Mouse (Mus musculus): ENCODE measurements around the gene Slc24a3. TPM values are rescaled to one million over a fixed set of nuclear protein-coding genes. Genes with fewer than 3 reads are reported as not detected.

Gene Slc24a3
- polyA plus RNA-seq, 1 experiment from 2014 or later: 1.1 TPM

DNA sequence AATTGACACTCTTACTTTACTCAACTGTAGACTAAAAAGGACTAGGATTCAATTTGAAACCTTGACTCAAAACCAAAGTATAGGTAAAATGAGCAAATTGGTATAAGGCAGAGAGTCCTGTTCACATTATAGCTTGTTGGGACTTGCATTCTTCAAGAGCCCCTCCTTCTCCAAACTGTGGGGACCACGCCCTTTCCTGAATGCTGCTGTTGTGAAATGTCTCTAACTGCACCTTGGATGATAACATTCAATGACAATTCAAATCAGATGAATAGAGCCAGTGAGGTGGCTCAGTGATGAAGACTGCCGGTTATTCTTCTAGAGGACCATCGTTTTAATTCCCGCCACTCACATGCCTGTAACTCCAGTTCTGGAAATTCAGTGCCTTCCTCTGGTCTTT, 78.8 kb downstream of the Slc24a3 start:
- H3K9me3 ChIP-seq (ENCODE audit: control insufficient read depth, low read length): no peaks in the 10 kb centered on the region
- H3K4me1 ChIP-seq (replicated peaks; ENCODE audit: control insufficient read depth, insufficient read depth, low read length): no peaks in the 10 kb centered on the region
- 89% methylated on average over 4 of the region's 4 CpGs for WGBS
- no peak overlapping the region for H3K4me3 ChIP-seq (ENCODE audit: low read depth, low read length)
- H3K27ac ChIP-seq (ENCODE audit: low read depth, low read length): no peak overlapping the region
- H3K36me3 ChIP-seq (ENCODE audit: control insufficient read depth, insufficient read depth, low read length): no peaks in the 10 kb centered on the region
- H3K4me2 ChIP-seq (ENCODE audit: low read depth, low read length, severe bottlenecking): no peak overlapping the region
- DNase-seq (ENCODE audit: low spot score) (no peak), ATAC-seq (replicated peaks; ENCODE audit: low FRiP score) (no peak)
- no peak overlapping the region for H3K9ac ChIP-seq (ENCODE audit: low read length)
- H3K27me3 ChIP-seq (ENCODE audit: control insufficient read depth, insufficient read depth, low read length): no peaks in the 10 kb centered on the region

DNA sequence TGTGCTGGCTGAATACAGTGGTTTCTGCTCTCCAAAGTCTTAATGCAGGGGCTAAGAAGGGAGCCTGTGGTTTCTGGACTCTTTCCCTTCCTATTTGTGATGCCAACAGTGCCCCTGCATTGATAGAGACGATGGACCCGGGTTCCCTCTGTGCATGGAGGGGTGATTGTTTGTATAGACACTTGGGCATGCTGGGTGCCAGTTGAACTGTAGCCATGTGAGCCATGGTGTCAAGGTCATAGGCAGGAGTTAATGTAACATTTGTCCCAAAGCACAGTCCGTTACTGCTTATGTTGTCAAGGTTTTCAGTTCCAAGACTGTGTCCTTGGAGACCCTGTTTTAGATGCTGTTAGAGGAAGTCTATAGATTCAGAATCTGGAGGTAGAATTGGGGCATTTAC, 80.6 kb downstream of the Slc24a3 start:
- DNase-seq (ENCODE audit: low spot score) (no peak), ATAC-seq (replicated peaks; ENCODE audit: low FRiP score) (no peak)
- Histone ChIP-seq H3K36me3 (ENCODE audit: control insufficient read depth, insufficient read depth, low read length) (no peaks in the 10 kb centered on the region), H3K27me3 (ENCODE audit: control insufficient read depth, insufficient read depth, low read length) (no peaks in the 10 kb centered on the region), H3K27ac (ENCODE audit: low read depth, low read length) (no peak overlapping the region), H3K4me2 (ENCODE audit: low read depth, low read length, severe bottlenecking) (no peak overlapping the region), H3K9ac (ENCODE audit: low read length) (no peak overlapping the region), H3K4me1 (replicated peaks; ENCODE audit: control insufficient read depth, insufficient read depth, low read length) (no peaks in the 10 kb centered on the region), H3K9me3 (ENCODE audit: control insufficient read depth, low read length) (no peaks in the 10 kb centered on the region), H3K4me3 (ENCODE audit: low read depth, low read length) (no peak overlapping the region)
- 86% methylated on average over 3 of the region's 3 CpGs for WGBS

- Histone ChIP-seq H3K27ac (ENCODE audit: low read depth, low read length) (no peak overlapping the region), H3K36me3 (ENCODE audit: control insufficient read depth, insufficient read depth, low read length) (no peaks in the 10 kb centered on the region), H3K4me1 (replicated peaks; ENCODE audit: control insufficient read depth, insufficient read depth, low read length) (no peaks in the 10 kb centered on the region), H3K9ac (ENCODE audit: low read length) (no peak overlapping the region), H3K4me2 (ENCODE audit: low read depth, low read length, severe bottlenecking) (no peak overlapping the region), H3K9me3 (ENCODE audit: control insufficient read depth, low read length) (no peaks in the 10 kb centered on the region), H3K4me3 (ENCODE audit: low read depth, low read length) (no peak overlapping the region), H3K27me3 (ENCODE audit: control insufficient read depth, insufficient read depth, low read length) (no peaks in the 10 kb centered on the region)
- ATAC-seq (replicated peaks; ENCODE audit: low FRiP score): no peak
- WGBS: 90% methylated on average over 3 of the region's 3 CpGs
- DNase-seq (ENCODE audit: low spot score): no peak
These were observed 89.8 kb downstream of the Slc24a3 start for GRCm38 (mm10) chr2:145257332-145257731.

DNA sequence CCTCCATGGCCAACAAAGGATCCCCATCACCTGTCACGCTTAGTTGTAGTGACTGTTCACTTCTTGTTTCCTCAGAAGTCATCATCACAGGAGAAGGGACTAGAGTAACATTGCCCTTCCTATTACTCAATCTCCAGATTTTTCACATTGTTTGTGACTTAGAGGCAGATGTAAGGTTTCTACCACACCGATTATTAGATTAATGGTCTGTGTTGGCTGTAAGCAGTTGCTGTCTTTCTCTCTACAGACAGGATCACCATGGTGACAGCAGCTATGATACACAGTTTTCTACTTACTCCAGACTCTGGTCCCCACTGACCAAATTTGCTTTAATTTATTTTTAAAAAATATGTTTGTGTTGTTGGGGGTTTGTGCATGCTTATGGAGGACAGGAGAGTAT, 90.3 kb downstream of the Slc24a3 start:
- Histone ChIP-seq H3K4me3 (ENCODE audit: low read depth, low read length) (no peak overlapping the region), H3K27me3 (ENCODE audit: control insufficient read depth, insufficient read depth, low read length) (no peaks in the 10 kb centered on the region), H3K36me3 (ENCODE audit: control insufficient read depth, insufficient read depth, low read length) (no peaks in the 10 kb centered on the region), H3K4me2 (ENCODE audit: low read depth, low read length, severe bottlenecking) (no peak overlapping the region), H3K9me3 (ENCODE audit: control insufficient read depth, low read length) (no peaks in the 10 kb centered on the region), H3K27ac (ENCODE audit: low read depth, low read length) (no peak overlapping the region), H3K4me1 (replicated peaks; ENCODE audit: control insufficient read depth, insufficient read depth, low read length) (no peaks in the 10 kb centered on the region), H3K9ac (ENCODE audit: low read length) (no peak overlapping the region)
- WGBS: 95% methylated on average over 2 of the region's 2 CpGs
- no peak for ATAC-seq (replicated peaks; ENCODE audit: low FRiP score)
- DNase-seq (ENCODE audit: low spot score): no peak

- H3K4me2 ChIP-seq (ENCODE audit: low read depth, low read length, severe bottlenecking): no peak overlapping the region
- no peak overlapping the region for H3K27ac ChIP-seq (ENCODE audit: low read depth, low read length)
- ATAC-seq (replicated peaks; ENCODE audit: low FRiP score) (no peak), DNase-seq (ENCODE audit: low spot score) (no peak)
- WGBS: 84% methylated on average over 1 of the region's 1 CpGs
- H3K9me3 ChIP-seq (ENCODE audit: control insufficient read depth, low read length): no peaks in the 10 kb centered on the region
- H3K9ac ChIP-seq (ENCODE audit: low read length): no peak overlapping the region
- H3K4me3 ChIP-seq (ENCODE audit: low read depth, low read length): no peak overlapping the region
- no peaks in the 10 kb centered on the region for H3K27me3 ChIP-seq (ENCODE audit: control insufficient read depth, insufficient read depth, low read length)
- no peaks in the 10 kb centered on the region for H3K36me3 ChIP-seq (ENCODE audit: control insufficient read depth, insufficient read depth, low read length)
- no peaks in the 10 kb centered on the region for H3K4me1 ChIP-seq (replicated peaks; ENCODE audit: control insufficient read depth, insufficient read depth, low read length)
These were observed 93.0 kb downstream of the Slc24a3 start for GRCm38 (mm10) chr2:145260574-145260973.

DNA sequence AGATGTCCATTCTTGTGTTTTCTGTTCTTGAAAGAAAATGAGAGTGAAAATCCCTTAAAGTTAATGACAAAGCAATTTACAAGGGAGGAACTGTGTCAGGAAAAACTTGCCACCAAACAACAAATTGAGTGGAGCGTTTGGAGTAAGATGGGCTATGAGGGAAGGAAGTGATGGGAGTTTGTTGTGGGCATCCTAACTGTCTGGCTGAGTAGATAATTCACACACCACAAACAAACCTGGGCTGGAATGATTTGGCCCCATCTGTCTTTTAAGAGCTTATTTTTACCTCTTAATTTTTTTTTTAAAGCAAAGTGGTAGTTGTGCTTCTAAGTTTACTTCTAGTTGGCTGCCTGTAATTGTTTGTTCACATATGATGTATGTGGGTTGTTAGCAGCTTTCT, 94.6 kb downstream of the Slc24a3 start:
- Histone ChIP-seq H3K4me3 (ENCODE audit: low read depth, low read length) (no peak overlapping the region), H3K9me3 (ENCODE audit: control insufficient read depth, low read length) (no peaks in the 10 kb centered on the region), H3K9ac (ENCODE audit: low read length) (no peak overlapping the region), H3K27me3 (ENCODE audit: control insufficient read depth, insufficient read depth, low read length) (no peaks in the 10 kb centered on the region), H3K27ac (ENCODE audit: low read depth, low read length) (no peak overlapping the region), H3K36me3 (ENCODE audit: control insufficient read depth, insufficient read depth, low read length) (no peaks in the 10 kb centered on the region), H3K4me1 (replicated peaks; ENCODE audit: control insufficient read depth, insufficient read depth, low read length) (no peaks in the 10 kb centered on the region), H3K4me2 (ENCODE audit: low read depth, low read length, severe bottlenecking) (no peak overlapping the region)
- DNase-seq (ENCODE audit: low spot score) (no peak), ATAC-seq (replicated peaks; ENCODE audit: low FRiP score) (no peak)
- 96% methylated on average over 1 of the region's 1 CpGs for WGBS

GRCm38 (mm10) chr2:145266723-145267122, 99.2 kb downstream of the Slc24a3 start:
- DNase-seq (ENCODE audit: low spot score) (no peak), ATAC-seq (replicated peaks; ENCODE audit: low FRiP score) (no peak)
- Histone ChIP-seq H3K36me3 (ENCODE audit: control insufficient read depth, insufficient read depth, low read length) (no peaks in the 10 kb centered on the region), H3K9ac (ENCODE audit: low read length) (no peak overlapping the region), H3K9me3 (ENCODE audit: control insufficient read depth, low read length) (no peaks in the 10 kb centered on the region), H3K4me3 (ENCODE audit: low read depth, low read length) (no peak overlapping the region), H3K4me2 (ENCODE audit: low read depth, low read length, severe bottlenecking) (no peak overlapping the region), H3K4me1 (replicated peaks; ENCODE audit: control insufficient read depth, insufficient read depth, low read length) (no peaks in the 10 kb centered on the region), H3K27me3 (ENCODE audit: control insufficient read depth, insufficient read depth, low read length) (no peaks in the 10 kb centered on the region), H3K27ac (ENCODE audit: low read depth, low read length) (no peak overlapping the region)
- WGBS: 82% methylated on average over 1 of the region's 1 CpGs

DNA sequence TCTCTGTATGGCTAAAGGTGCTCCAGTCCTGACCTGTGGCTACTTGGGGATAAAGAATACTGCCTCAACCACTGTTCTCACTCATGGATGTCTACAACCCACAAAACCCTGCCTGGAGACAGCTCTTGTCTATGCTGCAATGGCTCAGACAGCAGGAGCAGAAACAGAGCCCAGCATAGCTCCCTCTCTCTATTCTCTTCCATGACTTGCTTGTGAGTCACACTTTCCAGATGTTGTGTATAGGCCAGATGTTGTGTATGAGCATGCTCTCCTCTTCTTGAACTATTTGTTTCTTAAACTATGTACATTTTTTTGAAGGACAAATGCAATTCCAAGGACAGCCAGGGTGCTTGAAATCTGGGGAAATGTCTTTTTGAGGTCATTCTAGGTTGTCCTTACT, 101.4 kb downstream of the Slc24a3 start:
- Histone ChIP-seq H3K9me3 (ENCODE audit: control insufficient read depth, low read length) (no peaks in the 10 kb centered on the region), H3K4me1 (replicated peaks; ENCODE audit: control insufficient read depth, insufficient read depth, low read length) (no peaks in the 10 kb centered on the region), H3K36me3 (ENCODE audit: control insufficient read depth, insufficient read depth, low read length) (no peaks in the 10 kb centered on the region), H3K9ac (ENCODE audit: low read length) (no peak overlapping the region), H3K27ac (ENCODE audit: low read depth, low read length) (no peak overlapping the region), H3K4me2 (ENCODE audit: low read depth, low read length, severe bottlenecking) (no peak overlapping the region), H3K4me3 (ENCODE audit: low read depth, low read length) (no peak overlapping the region), H3K27me3 (ENCODE audit: control insufficient read depth, insufficient read depth, low read length) (no peaks in the 10 kb centered on the region)
- DNase-seq (ENCODE audit: low spot score) (no peak), ATAC-seq (replicated peaks; ENCODE audit: low FRiP score) (no peak)

GRCm38 (mm10) chr2:145269410-145269809, 101.9 kb downstream of the Slc24a3 start:
- Histone ChIP-seq H3K4me2 (ENCODE audit: low read depth, low read length, severe bottlenecking) (no peak overlapping the region), H3K27me3 (ENCODE audit: control insufficient read depth, insufficient read depth, low read length) (no peaks in the 10 kb centered on the region), H3K4me1 (replicated peaks; ENCODE audit: control insufficient read depth, insufficient read depth, low read length) (no peaks in the 10 kb centered on the region), H3K9ac (ENCODE audit: low read length) (no peak overlapping the region), H3K27ac (ENCODE audit: low read depth, low read length) (no peak overlapping the region), H3K4me3 (ENCODE audit: low read depth, low read length) (no peak overlapping the region), H3K36me3 (ENCODE audit: control insufficient read depth, insufficient read depth, low read length) (no peaks in the 10 kb centered on the region), H3K9me3 (ENCODE audit: control insufficient read depth, low read length) (no peaks in the 10 kb centered on the region)
- WGBS: 86% methylated on average over 4 of the region's 4 CpGs
- DNase-seq (ENCODE audit: low spot score): no peak
- ATAC-seq (replicated peaks; ENCODE audit: low FRiP score): no peak
